Mouse (Mus musculus): ENCODE measurements around the gene Gm5741.

The Gm5741 gene

GRCm38 (mm10) chr8:85027922-85028321 lies 39.9 kb downstream of the Gm5741 start:
- no peak for DNase-seq (ENCODE audit: low spot score in 2 of 2)

DNA sequence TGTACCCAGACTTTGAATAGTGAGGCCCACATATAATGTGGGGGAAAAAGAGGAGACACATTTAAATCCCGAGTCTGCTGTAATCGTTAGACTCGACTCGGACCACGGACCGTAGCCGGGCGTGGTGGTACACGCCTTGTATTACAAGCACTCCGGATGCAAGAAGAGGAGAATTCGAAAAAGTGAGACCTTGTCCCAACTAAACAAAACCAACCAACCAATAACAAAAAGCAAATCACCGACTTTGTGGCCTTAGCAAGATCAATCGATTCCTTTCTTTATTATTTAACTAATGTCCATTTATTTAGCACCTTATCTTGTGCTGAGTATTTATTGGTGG lies 40.3 kb downstream of the Gm5741 start:
- no peak for DNase-seq (ENCODE audit: low spot score in 2 of 2)

GRCm38 (mm10) chr8:85026670-85027515 lies 40.9 kb downstream of the Gm5741 start, which contains the start of gene Trir:
Trir (plus strand) TSS chr8:85026823.
- DNase-seq (ENCODE audit: low spot score in 2 of 2) = peak; percentile 94 to 95

DNA sequence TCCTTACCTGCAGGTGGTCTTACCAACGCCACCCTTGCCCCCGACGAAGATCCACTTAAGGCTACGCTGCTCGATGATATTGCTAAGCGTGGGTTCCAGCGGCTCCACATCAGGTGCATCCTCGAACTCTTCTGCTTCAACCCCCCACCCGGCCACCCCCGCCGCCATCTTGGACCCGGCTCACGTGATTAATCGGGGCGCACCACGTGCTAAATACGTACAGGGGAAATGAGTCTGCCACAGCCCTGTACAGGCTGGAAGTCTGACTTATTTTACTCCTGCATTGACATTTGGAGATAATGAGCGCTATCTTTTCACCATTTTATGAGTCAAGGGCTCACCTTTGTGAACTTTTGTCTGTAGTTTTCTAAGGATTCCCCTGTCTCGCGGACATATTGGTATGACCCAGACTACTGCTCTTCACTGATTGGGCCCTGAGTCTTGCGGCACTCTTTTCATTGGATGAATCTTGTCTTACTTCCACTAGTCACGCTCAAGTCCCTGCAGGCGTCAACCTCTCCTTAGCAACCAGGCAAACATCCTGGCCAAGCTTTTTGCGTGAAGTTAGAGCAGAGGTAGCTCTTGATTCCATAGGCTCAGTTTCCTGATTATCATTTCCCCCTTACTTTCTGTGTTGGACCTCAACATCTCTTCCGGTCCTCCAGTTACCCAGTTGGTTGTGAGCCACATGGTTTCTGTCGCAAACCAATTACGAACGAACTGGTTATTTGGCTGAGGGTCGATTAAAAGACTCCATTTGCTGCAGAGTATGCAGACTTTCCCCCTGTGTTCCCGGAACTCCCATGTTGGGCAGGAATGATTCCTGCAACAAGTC lies 42.5 kb downstream of the Gm5741 start, which contains the start of gene Asna1:
Gene Asna1, minus strand, starts transcription at position 184 of the 835 bp plus-strand sequence.
- DNase-seq (ENCODE audit: low spot score in 2 of 2) = peak; percentile 86 to 87

DNA sequence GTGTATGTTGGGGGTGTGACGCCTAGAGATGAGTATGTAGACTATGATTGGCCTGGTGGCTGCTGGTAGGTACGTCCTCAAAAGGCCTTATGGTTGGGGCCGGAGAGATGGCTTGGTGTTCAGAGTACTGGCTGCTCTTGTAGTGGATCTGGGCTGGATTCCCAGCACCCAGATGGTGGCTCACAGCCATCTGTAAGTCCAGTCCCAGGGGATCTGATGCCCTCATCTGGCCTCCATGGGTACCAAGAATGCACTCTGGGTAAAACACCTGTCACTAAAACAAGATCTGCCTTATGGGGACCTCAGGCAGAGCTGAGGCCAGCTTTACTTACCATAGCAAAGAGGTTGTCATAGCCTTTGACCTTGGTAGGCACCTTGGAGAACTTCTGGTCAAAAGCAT lies 43.9 kb downstream of the Gm5741 start:
- DNase-seq (ENCODE audit: low spot score in 2 of 2) = no peak

- no peak for DNase-seq (ENCODE audit: low spot score in 2 of 2)
Observed at GRCm38 (mm10) chr8:85021514-85022055, 46.2 kb downstream of the Gm5741 start.

Measured in natural killer cell, adult 2 months (primary cell).